12 mouse cellular contexts compared by ENCODE assay signal in the genomic region with DNA sequence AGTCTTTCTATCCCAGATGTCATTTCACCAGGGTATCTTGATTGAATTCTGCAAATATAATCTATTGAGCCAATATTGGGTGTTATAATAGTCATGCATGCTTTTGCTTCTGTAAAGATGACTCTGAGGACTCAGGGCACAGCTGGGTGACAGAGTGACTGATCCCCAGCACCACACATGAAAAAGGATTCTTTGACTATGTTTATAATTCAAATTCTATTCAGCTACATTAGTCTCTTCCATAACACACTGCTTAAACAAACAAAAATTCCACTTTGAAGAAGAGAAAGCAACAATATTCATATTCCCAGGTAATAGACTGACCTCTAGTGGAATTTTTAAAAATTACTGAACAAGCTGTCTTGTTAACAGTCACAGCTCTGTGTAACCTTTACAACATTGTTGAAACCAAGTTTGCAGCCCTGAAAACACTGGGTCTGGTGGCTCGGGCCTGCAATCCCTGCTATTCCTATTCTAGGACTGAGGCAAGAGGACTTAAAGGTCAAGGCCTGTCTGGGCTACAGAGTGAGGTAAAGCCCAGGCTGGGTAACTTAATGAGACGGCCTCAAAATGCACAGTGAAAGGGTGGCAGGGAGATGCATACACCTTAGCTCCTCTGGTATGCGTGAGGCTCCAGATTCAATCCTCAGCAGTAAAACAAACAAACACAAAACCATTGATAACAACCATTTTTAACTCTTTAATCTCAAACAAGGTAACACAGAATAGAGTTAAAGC. TPM values are rescaled to one million over a fixed set of nuclear protein-coding genes. Genes with fewer than 3 reads are reported as not detected.
DNase-seq lines count a peak whose midpoint lies in the region; ATAC-seq lines count a peak whose summit lies in the region.
"Had no signal": no experiment of that assay in that cellular context is flagged by ENCODE, and none has a peak within 500 bp of the region (broad histone marks: within the 10 kb centered on the region; RNA-seq: fewer than 3 reads in every experiment).

No protein-coding gene starts in this region.

- no peak for DNase-seq in hindbrain, embryonic 10.5 days (ENCODE audit: low spot score)
- DNase-seq in B cell, adult 2 months, result peak; percentile 4
- peak; percentile 48 for DNase-seq in Muller cell, postnatal 12 days (ENCODE audit: inconsistent ontology term)
- no peak for DNase-seq in right cerebral cortex, postnatal 4 days
- no peak for DNase-seq in thymus, adult 18-20 months
- no peak for DNase-seq in kidney, postnatal 36 days
- DNase-seq: adrenal gland, adult 2 months had no signal

- no peaks in the 10 kb centered on the region for H3K27me3 ChIP-seq in hindbrain, embryonic 13.5 days
- no peaks in the 10 kb centered on the region for H3K27me3 ChIP-seq in hindbrain, embryonic 10.5 days (ENCODE audit: insufficient read depth, poor library complexity, severe bottlenecking)
- H3K27me3 ChIP-seq: embryonic facial prominence, embryonic 12.5 days had no signal

- no peaks in the 10 kb centered on the region for H3K4me1 ChIP-seq in hindbrain, embryonic 13.5 days (replicated peaks)
- H3K4me1 ChIP-seq in hindbrain, embryonic 10.5 days (replicated peaks), result no peaks in the 10 kb centered on the region
- H3K4me1 ChIP-seq: embryonic facial prominence, embryonic 12.5 days had no signal

- H3K9me3 ChIP-seq in hindbrain, embryonic 13.5 days, result 0 out of 2 replicates have a peak, but pooled peaks cover 3% of the 10 kb centered on the region
- H3K9me3 ChIP-seq in hindbrain, embryonic 10.5 days, result no peaks in the 10 kb centered on the region
- H3K9me3 ChIP-seq: embryonic facial prominence, embryonic 12.5 days had no signal

- no peak overlapping the region for H3K4me2 ChIP-seq in hindbrain, embryonic 13.5 days
- H3K4me2 ChIP-seq: embryonic facial prominence, embryonic 12.5 days; heart, embryonic 11.5 days had no signal

- ATAC-seq in hindbrain, embryonic 13.5 days (ENCODE audit: low FRiP score), result peak; percentile 78
- ATAC-seq in megakaryocyte progenitor cell, adult 5-6 weeks (replicated peaks; ENCODE audit: poor library complexity), result peak; percentile 65

- H3K36me3 ChIP-seq in hindbrain, embryonic 13.5 days, result no peaks in the 10 kb centered on the region
- H3K36me3 ChIP-seq in hindbrain, embryonic 10.5 days, result no peaks in the 10 kb centered on the region
- H3K36me3 ChIP-seq: embryonic facial prominence, embryonic 12.5 days had no signal

- 68% methylated on average over 3 of the region's 3 CpGs for WGBS in hindbrain, embryonic 13.5 days
- 70% methylated on average over 3 of the region's 3 CpGs for WGBS in hindbrain, embryonic 10.5 days

- no peak overlapping the region for H3K27ac ChIP-seq in hindbrain, embryonic 13.5 days
- no peak overlapping the region for H3K27ac ChIP-seq in hindbrain, embryonic 10.5 days
- H3K27ac ChIP-seq: embryonic facial prominence, embryonic 12.5 days had no signal

- no peak overlapping the region for H3K9ac ChIP-seq in hindbrain, embryonic 13.5 days
- H3K9ac ChIP-seq: embryonic facial prominence, embryonic 12.5 days had no signal

- no peak overlapping the region for H3K4me3 ChIP-seq in hindbrain, embryonic 13.5 days
- no peak overlapping the region for H3K4me3 ChIP-seq in hindbrain, embryonic 10.5 days
- H3K4me3 ChIP-seq: embryonic facial prominence, embryonic 12.5 days had no signal

RNA-seq across cellular contexts. Expression of gene Stk33, which starts 14.3 kb away (rescaled TPM):
- 5.6 and 9.4 TPM in 2 replicates for polyA plus RNA-seq in hindbrain, embryonic 13.5 days (2015; fragmentation: Nextera tagmentation; extraction: Ambion mirVana)
- 6.7 and 14.7 TPM in 2 replicates for polyA plus RNA-seq in hindbrain, embryonic 10.5 days (2016; fragmentation: Nextera tagmentation; extraction: Ambion mirVana)
- total RNA-seq in megakaryocyte progenitor cell, adult 5-6 weeks (2015), result not detected in 2 replicates
- not detected in 2 replicates for total RNA-seq in megakaryocyte progenitor cell, adult 5-6 weeks (2017)
- polyA plus RNA-seq: spleen, adult 2 months had no signal

Comparison
In these comparisons a context has a peak if more than half of its experiments do, and no peak if none do; other contexts are left out.
1. DNase-seq: peak in B cell, adult 2 months (2 of 2) and Muller cell, postnatal 12 days (single experiment); none in hindbrain, embryonic 10.5 days (single experiment), right cerebral cortex, postnatal 4 days (single experiment), thymus, adult 18-20 months (0 of 2) and kidney, postnatal 36 days (0 of 2).